Mouse (Mus musculus): ENCODE data around the gene Ugp2. TPM values are rescaled to one million over a fixed set of nuclear protein-coding genes. Genes with fewer than 3 reads are reported as not detected.

Ugp2 gene
- polyA plus RNA-seq, 1 experiment from 2014 or later: 83.6 TPM

GRCm38 (mm10) chr11:21363144-21363940, 7.7 kb downstream of the Ugp2 start:
- 90% methylated on average over 4 of the region's 4 CpGs for WGBS
- Histone ChIP-seq H3K9me3 (ENCODE audit: low read depth, low read length) (no peaks in the 10 kb centered on the region), H3K27me3 (ENCODE audit: insufficient read depth, low read length) (no peaks in the 10 kb centered on the region), H3K4me1 (ENCODE audit: insufficient read depth) (0 out of 2 replicates have a peak, but pooled peaks cover under 1% of the 10 kb centered on the region), H3K9ac (no peak overlapping the region), H3K4me2 (no peak overlapping the region), H3K27ac (ENCODE audit: low read depth) (no peak overlapping the region), H3K36me3 (ENCODE audit: insufficient read depth) (no peaks in the 10 kb centered on the region), H3K4me3 (ENCODE audit: low read depth, low read length) (no peak overlapping the region)
- ATAC-seq (ENCODE audit: insufficient read depth) (no peak), DNase-seq (no peak)
- TF ChIP-seq CTCF (IDR thresholded peaks at IDR 0.05; ENCODE audit: low read depth): no peak

- no peak overlapping the region for H3K9ac ChIP-seq
- no peak overlapping the region for H3K27ac ChIP-seq (ENCODE audit: low read depth)
- ATAC-seq (ENCODE audit: insufficient read depth) (no peak), DNase-seq (no peak)
- WGBS: 82% methylated on average over 7 of the region's 7 CpGs
- H3K4me2 ChIP-seq: no peak overlapping the region
- H3K4me1 ChIP-seq (ENCODE audit: insufficient read depth): no peaks in the 10 kb centered on the region
- TF ChIP-seq CTCF (IDR thresholded peaks at IDR 0.05; ENCODE audit: low read depth): no peak
- H3K4me3 ChIP-seq (ENCODE audit: low read depth, low read length): no peak overlapping the region
- peaks cover 38% of the 10 kb centered on the region for H3K36me3 ChIP-seq (ENCODE audit: insufficient read depth)
- H3K27me3 ChIP-seq (ENCODE audit: insufficient read depth, low read length): no peaks in the 10 kb centered on the region
- H3K9me3 ChIP-seq (ENCODE audit: low read depth, low read length): no peaks in the 10 kb centered on the region
Observed at GRCm38 (mm10) chr11:21351296-21351695, 19.7 kb downstream of the Ugp2 start.

DNA sequence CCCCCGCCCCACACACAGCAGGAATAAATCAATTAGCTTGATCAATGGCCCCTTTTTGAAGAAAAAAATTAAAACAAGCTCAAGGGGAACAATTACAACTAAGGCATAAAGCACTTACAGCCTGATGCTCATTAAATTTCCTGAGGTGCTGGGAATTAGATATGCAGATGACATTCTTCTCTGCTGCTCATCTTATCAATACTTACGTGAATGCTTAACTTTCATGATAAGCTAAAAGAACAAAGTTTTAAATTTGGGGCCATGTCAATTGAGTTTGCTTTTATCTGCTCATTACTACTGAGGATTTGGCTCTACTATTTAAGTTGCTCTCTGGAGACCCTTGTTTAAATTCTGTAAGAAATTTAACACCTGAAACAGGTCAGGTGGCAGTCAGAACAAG, 22.1 kb downstream of the Ugp2 start:
- H3K36me3 ChIP-seq (ENCODE audit: insufficient read depth): peaks cover 47% of the 10 kb centered on the region
- no peaks in the 10 kb centered on the region for H3K9me3 ChIP-seq (ENCODE audit: low read depth, low read length)
- no peak overlapping the region for H3K27ac ChIP-seq (ENCODE audit: low read depth)
- no peak overlapping the region for H3K4me3 ChIP-seq (ENCODE audit: low read depth, low read length)
- H3K27me3 ChIP-seq (ENCODE audit: insufficient read depth, low read length): no peaks in the 10 kb centered on the region
- ATAC-seq (ENCODE audit: insufficient read depth): no peak
- TF ChIP-seq CTCF (IDR thresholded peaks at IDR 0.05; ENCODE audit: low read depth): no peak
- no peak for DNase-seq
- no peaks in the 10 kb centered on the region for H3K4me1 ChIP-seq (ENCODE audit: insufficient read depth)
- no peak overlapping the region for H3K9ac ChIP-seq
- H3K4me2 ChIP-seq: no peak overlapping the region
- 81% methylated on average over 2 of the region's 2 CpGs for WGBS

- Histone ChIP-seq H3K9me3 (ENCODE audit: low read depth, low read length) (no peaks in the 10 kb centered on the region), H3K9ac (no peak overlapping the region), H3K36me3 (ENCODE audit: insufficient read depth) (peaks cover 36% of the 10 kb centered on the region), H3K27ac (ENCODE audit: low read depth) (no peak overlapping the region), H3K4me2 (no peak overlapping the region), H3K4me1 (ENCODE audit: insufficient read depth) (no peaks in the 10 kb centered on the region), H3K27me3 (ENCODE audit: insufficient read depth, low read length) (no peaks in the 10 kb centered on the region), H3K4me3 (ENCODE audit: low read depth, low read length) (no peak overlapping the region)
- TF ChIP-seq CTCF (IDR thresholded peaks at IDR 0.05; ENCODE audit: low read depth): no peak
- no peak for ATAC-seq (ENCODE audit: insufficient read depth)
- 93% methylated on average over 3 of the region's 3 CpGs for WGBS
- no peak for DNase-seq
Observed at GRCm38 (mm10) chr11:21346020-21346419, 25.0 kb downstream of the Ugp2 start.

DNA sequence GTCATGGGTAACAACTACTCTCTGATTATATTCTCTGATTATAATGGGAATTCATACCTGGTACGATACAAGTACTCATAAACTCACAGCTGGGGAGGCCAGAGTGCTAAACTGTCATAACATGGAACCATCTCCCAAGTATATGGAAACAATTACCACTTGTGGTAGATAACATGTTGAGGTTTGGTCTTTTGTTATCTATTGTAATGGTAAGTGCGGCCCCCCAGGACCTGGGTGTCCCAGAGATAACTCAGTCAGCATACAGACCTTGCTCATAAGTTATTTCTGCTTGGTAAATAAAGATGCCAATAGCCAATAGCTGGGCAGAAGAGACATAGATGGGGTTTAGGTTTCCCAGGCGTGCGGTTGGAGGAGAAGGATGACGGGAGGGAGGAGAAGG, 27.5 kb downstream of the Ugp2 start:
- H3K27me3 ChIP-seq (ENCODE audit: insufficient read depth, low read length): no peaks in the 10 kb centered on the region
- H3K4me3 ChIP-seq (ENCODE audit: low read depth, low read length): no peak overlapping the region
- WGBS: 97% methylated on average over 5 of the region's 5 CpGs
- H3K4me2 ChIP-seq: no peak overlapping the region
- no peak overlapping the region for H3K27ac ChIP-seq (ENCODE audit: low read depth)
- no peaks in the 10 kb centered on the region for H3K4me1 ChIP-seq (ENCODE audit: insufficient read depth)
- DNase-seq (no peak), ATAC-seq (ENCODE audit: insufficient read depth) (no peak)
- peaks cover 26% of the 10 kb centered on the region for H3K36me3 ChIP-seq (ENCODE audit: insufficient read depth)
- no peak for TF ChIP-seq CTCF (IDR thresholded peaks at IDR 0.05; ENCODE audit: low read depth)
- no peaks in the 10 kb centered on the region for H3K9me3 ChIP-seq (ENCODE audit: low read depth, low read length)
- no peak overlapping the region for H3K9ac ChIP-seq

GRCm38 (mm10) chr11:21339088-21339487, 31.9 kb downstream of the Ugp2 start:
- DNase-seq (no peak), ATAC-seq (ENCODE audit: insufficient read depth) (no peak)
- no peak for TF ChIP-seq CTCF (IDR thresholded peaks at IDR 0.05; ENCODE audit: low read depth)
- Histone ChIP-seq H3K4me1 (ENCODE audit: insufficient read depth) (no peaks in the 10 kb centered on the region), H3K9ac (no peak overlapping the region), H3K4me2 (no peak overlapping the region), H3K27me3 (ENCODE audit: insufficient read depth, low read length) (no peaks in the 10 kb centered on the region), H3K27ac (ENCODE audit: low read depth) (no peak overlapping the region), H3K4me3 (ENCODE audit: low read depth, low read length) (no peak overlapping the region), H3K9me3 (ENCODE audit: low read depth, low read length) (no peaks in the 10 kb centered on the region), H3K36me3 (ENCODE audit: insufficient read depth) (peaks cover 9% of the 10 kb centered on the region)
- 85% methylated on average over 4 of the region's 4 CpGs for WGBS

DNA sequence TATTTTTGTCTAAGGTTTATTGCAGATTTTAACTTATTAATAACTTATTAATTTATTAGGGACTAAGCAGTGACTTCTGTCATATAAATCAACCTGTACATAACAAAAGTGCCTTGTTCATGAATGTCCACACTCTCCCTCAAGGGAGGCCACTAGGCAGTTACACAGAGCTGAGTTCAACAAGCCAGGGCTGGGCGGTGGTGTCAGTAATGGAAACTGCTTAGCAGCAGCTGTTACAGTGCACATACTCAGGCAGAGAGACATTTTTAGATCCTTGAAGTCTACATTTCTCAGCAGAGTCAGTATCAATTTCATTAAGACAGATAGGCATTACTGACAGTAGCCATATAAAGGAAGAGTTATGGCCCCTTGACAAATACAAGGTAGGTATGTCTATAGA, 33.1 kb downstream of the Ugp2 start:
- no peak for ATAC-seq (ENCODE audit: insufficient read depth)

More for the DNA sequence above, 33.1 kb downstream of the Ugp2 start:
- Histone ChIP-seq H3K27me3 (ENCODE audit: insufficient read depth, low read length) (no peaks in the 10 kb centered on the region), H3K4me2 (no peak overlapping the region), H3K4me1 (ENCODE audit: insufficient read depth) (no peaks in the 10 kb centered on the region), H3K4me3 (ENCODE audit: low read depth, low read length) (no peak overlapping the region), H3K9me3 (ENCODE audit: low read depth, low read length) (no peaks in the 10 kb centered on the region), H3K36me3 (ENCODE audit: insufficient read depth) (peaks cover 9% of the 10 kb centered on the region), H3K9ac (no peak overlapping the region), H3K27ac (ENCODE audit: low read depth) (no peak overlapping the region)
- WGBS: 88% methylated on average over 1 of the region's 1 CpGs
- no peak for TF ChIP-seq CTCF (IDR thresholded peaks at IDR 0.05; ENCODE audit: low read depth)
- no peak for DNase-seq
